Mouse (Mus musculus) monocyte, adult 2 months (primary cell): ENCODE data around the gene Cdc37.
"Not testable (repeated sequence)": the region's sequence is repeated elsewhere in the genome, so short reads cannot be mapped to it uniquely, and the experiment has no call there.

ENCODE experiments used
- DNase-seq, 2 experiments: peaks; one replicate each; pipeline ENCODE4 v3.0.0; 2022; ENCODE audit warnings: low spot score in 2 of 2, low read depth in 1 of 2

Cdc37 gene

DNA sequence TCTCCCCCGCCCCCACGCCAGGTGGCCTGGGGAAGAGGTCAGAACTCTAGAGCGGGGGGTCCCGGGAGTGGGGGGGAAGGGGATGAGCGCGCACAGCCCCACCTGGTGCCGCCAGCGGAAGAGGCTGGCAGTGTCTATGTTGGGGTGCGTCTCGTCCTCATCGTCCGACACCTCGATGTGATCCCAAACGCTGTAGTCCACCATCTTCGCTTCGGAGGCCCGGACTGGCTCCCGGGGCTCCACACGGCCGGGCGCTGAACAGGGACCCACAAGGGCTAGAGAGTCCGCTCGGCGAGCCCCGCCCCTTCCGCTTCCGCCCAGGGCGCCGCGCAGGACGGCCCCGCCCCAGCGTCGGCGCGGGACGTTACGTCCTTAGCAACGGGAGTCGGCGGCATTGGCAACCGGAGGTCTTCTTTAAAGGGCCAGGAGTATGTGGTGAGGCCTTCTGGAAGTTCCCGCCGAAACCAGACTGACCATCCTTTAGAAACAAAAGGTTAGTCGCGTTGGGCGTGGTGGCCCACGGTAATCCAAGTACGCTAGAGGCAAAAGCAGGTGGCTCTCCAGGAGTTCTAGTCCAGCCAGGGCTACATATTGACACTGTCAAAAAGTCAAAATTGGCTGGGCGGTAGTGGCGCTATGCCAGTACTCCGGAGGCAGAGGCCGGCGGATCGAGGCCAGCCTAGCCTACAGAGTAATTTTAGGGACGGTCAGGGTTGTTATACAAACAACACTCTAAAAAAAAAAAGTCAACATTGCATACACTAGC, at the start of gene Cdc37:
Gene Cdc37, minus strand, starts transcription at position 329 of the 766 bp plus-strand sequence.
- DNase-seq = peak; percentile 78 to 84

DNA sequence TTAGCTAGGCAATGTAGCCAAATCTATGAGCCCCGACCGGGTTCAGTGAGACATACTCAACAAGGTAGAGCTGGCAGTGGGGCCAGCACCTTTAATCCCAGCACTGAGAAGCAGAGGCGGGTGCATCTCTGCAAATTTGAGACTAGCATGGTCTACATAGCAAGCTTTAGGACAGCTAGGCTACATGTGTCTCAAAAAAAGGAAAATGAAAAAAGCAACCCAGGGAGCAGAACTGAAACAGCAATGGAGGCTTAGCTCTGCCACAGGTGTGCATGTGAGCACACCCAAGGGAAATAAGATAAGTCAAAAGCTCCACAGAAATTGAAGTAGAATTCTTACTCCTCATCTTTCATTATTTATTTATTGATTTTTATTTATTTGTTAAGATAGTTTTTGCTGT, 49.2 kb upstream of the Cdc37 start:
- DNase-seq = no peak

DNA sequence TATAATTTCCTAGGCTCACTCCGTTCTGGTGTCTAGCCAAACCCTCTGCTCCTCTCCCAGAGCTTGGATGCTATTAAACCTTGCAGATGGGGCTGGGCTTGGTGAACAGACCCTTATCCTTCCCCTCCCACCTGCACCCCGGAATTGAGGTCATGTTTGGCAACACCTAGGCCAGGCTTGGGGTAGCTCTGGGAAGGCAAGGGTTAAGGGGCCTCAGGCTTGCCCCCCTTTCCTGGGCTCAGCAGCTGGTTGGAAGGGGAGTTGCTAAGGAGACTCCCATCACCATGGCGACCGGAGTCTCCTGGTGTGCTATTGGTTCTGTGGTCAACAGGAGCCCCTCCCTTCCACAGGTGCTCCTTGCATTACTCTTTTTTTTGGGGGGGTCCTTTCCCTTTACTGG, 48.2 kb upstream of the Cdc37 start:
- no peak for DNase-seq

DNA sequence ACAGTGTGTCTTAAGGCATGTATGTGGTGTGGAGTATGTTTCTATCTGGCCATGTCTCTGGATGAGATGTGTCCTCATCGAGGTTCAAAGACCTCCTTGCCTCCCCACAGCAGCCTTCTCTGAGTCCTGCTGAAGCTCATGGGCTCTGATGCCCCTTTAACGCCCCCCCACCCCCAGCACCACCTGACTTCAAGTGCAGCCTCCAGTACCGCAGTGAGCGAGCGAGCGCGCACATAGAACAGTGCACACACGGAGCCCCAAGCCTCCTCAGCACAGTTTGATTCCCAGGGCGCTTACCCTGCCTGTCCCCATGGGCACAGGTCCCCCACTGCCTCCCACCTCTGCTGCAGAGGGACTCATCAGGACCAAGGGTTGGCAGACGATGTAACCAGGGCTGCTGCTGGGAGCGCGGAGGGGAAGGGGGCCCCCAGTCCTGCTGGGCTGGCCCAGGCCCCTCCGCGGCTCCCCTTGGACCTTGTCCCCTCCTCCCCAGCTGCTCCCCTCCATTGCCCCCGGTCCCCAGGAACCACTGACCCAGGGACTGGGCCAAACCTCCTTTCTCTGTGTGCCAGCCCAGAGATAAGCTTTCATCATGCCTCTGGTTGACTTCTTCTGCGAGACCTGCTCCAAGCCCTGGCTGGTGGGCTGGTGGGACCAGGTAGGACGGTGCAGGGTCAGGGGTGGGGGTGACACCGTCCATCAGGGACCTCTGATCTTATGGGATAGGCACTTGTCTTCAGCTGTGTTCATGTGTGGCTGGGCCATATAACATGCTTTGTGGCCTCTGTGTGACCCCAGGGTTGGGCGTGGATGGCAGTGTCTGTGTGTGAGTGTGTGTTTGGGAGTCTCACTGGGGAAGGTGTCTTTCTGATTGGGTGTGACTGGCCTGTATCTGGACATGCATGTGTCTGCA, 47.0 kb upstream of the Cdc37 start:
- DNase-seq = no peak

DNA sequence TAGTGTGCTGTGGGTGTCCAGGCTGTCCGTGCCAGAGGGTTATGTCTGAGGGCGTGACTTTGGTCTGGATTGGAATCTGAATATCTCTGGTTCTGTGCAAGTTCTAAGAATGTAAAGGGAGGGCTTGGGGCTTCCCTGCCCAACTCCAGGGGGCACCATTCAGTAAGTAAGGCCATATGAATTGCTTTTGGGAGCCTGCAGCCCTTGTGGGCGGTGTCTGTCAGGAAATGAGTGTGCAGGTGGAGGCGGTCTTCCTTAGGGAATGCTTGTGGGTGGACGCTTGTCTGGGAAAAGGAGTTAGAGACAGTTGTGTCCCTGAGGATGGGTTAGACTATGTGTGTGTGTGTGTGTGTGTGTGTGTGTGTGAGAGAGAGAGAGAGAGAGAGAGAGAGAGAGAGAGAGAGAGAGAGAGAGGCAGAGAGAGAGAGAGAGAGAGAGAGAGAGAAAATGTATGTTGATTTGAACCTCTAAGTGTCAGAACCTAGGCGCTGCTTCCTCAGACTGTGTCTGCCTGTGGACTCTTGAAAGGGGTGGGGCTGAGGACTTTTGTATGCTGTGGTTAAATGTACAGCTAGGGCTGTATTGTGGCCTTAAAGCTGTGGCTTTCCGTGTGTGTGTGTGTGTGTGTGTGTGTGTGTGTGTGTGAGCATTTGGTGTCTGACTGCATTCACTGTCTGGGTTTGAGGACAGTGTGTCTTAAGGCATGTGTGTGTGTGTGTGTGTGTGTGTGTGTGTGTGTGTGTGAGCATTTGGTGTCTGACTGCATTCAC, 46.1 kb upstream of the Cdc37 start:
- not testable (repeated sequence) for DNase-seq

DNA sequence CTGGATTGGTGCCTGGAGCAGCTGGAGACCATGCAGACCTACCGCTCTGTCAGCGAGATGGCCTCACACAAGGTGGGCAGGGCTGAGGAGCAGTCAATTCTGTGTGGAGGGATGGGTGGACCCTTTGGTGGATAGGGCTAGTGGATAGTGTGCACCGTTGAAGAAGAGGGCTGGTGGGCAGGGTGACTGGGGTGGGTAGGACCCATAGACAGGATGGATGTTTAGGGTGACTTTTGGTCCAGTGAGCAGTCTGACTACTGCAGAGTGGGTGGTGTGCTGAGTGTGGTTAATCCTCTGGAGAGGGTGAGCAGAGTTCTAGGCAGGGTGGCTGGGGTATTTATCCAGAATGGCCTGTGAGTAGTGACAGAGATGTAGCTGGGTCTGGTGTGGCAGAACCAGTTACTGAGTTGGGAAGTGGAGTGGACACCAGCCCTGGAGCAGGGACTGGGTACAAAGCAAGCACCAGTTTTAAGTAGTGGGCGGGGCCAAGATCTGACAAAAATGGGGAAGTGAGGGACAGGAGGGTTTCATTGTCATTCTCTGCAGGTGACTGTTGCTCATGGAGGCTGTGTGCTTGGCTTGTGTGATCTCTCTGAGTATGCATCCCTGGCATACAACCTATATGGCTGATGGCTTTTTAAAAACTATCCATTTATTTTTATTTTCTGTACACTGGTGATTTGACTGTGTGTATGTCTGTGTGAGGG, 45.2 kb upstream of the Cdc37 start:
- DNase-seq = peak in 1 of 2 experiments; percentile 29

DNA sequence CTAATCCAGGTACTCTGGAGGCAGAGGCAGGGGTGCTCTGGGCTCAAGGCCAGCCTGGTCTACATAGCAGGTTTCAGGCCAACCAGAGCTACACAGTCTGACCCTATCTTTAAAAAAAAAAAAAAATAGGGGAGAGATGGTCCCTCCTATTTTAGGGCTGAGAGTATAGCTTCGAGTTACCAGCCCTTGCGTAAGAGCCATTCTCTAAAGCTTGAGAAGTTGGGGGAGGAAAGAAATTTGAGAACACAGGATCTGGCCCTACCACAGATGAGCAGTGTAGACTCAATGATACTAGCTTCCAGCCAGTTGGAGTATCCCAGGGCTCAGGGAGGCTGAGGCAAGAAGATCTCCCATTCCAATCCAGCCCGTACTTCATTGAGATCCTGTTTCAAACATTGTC, 44.0 kb upstream of the Cdc37 start:
- DNase-seq = no peak

DNA sequence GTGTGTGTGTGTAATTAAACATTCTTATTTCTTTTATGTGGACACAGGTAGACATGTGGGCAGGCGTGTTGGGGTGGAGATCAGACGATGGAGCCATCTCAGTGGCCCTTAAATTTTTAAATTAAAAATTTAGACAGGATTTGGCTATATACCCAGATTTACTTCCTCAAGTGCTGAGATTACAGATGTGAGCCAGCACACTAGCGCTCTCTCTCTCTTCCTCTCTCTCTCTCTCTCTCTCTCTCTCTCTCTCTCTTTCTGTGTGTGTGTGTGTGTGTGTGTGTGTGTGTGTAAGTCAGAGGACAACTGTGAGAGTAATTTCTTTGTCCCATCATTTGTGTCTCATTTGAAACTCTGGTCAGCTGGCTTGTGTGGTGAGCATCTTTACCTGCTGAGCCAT, 40.9 kb upstream of the Cdc37 start:
- DNase-seq = no peak

DNA sequence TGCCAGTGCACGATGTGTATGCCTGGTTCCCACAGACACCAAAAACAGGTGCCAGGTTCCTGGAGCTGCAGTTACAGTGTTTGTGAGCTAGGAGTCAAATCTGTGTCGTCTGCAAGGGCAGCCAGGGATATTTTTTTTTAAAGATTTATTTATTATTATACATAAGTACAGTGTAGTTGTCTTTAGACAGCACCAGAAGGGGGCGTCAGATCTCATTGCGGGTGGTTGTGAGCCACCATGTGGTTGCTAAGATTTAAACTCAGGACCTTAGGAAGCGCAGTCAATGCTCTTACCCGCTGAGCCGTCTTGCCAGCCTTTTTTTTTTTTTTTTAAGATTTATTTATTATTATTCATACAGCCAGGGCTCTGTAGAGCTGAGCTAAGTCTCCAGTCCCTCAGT, 40.1 kb upstream of the Cdc37 start:
- DNase-seq = no peak

DNA sequence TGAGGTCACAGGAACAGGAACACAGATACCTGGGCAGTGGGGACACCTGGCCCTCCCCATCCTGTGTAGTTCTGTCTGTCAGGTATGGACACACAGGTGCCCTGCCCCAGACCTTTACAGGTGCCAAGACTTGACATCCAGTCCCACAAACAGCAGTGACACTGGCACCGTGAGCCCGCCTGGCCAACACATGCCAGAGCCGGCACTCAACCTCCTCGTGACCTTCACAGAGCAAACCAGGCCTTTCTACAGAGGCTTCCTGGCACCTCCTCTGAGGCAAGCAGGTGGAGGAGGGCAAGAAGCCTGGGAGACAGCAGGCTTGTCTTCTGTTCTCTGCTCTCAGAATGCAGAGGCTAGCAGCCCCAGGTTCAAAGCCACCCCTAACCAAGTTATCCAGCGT, 35.7 kb upstream of the Cdc37 start:
- DNase-seq = no peak

DNA sequence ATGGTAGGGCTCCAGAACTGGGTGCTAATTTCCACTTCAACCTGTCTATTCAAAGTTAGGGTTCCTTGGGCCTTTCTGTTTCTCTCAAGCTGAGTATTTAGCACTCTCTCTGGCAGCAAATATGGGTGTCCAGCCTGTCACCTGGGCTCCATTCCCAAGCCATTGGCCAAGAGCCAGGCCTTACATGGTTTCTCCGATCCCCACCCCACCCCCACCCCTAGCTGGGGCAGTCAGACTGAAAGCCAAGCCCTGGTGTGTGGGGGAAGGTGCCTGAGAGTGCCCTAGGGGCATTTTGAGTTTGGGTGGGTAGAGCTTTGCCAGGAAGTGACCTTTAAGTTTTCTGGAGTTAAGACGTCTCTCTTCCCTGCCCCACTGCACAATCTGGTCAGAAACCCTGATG, 35.0 kb upstream of the Cdc37 start:
- DNase-seq = no peak

DNA sequence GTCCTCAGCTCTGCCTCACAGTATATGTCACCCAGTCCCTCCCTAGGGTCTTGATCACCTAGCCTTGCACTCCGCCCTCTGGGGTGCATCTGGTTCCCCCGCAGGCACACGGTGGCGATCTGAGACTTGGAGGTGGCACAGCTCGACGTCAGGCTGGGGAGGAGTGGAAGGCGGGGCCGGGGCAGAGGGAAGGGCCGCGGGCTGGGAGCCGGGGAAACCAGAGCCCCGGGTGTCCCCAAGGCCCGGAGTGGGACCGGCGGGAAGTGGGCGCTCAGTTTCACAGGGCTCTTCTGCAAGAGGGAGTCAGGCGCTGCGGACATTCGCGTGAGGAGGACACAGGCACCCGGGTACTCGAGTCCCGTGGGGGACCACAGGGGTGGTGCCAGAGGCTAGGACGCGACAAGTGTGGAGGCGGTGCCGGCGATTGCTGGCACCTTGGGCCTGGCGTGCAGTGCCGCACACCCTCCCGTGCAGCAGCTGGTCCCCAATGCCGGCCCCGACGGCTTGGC, 34.2 kb upstream of the Cdc37 start:
- peak in 1 of 2 experiments; percentile 44 for DNase-seq

DNA sequence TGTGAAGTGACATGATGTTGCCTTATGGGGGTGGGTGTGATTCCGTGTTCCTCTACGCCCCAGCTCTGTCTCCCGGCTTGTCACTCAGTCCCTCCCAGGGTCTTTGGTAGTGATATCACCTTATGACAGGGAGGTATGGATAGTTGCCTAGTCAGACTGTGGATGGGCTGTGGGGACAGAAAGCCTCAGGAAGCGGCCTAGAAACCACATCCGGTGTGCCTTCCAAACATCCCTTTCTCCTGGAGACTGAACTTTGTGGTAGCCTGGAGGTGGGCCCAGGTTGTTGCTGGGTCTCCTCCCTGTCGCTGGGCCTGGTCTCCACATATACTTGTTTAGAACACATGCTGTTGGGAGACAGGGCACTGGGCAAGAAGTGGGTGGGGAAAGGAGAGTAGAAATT, 33.6 kb upstream of the Cdc37 start:
- no peak for DNase-seq

DNA sequence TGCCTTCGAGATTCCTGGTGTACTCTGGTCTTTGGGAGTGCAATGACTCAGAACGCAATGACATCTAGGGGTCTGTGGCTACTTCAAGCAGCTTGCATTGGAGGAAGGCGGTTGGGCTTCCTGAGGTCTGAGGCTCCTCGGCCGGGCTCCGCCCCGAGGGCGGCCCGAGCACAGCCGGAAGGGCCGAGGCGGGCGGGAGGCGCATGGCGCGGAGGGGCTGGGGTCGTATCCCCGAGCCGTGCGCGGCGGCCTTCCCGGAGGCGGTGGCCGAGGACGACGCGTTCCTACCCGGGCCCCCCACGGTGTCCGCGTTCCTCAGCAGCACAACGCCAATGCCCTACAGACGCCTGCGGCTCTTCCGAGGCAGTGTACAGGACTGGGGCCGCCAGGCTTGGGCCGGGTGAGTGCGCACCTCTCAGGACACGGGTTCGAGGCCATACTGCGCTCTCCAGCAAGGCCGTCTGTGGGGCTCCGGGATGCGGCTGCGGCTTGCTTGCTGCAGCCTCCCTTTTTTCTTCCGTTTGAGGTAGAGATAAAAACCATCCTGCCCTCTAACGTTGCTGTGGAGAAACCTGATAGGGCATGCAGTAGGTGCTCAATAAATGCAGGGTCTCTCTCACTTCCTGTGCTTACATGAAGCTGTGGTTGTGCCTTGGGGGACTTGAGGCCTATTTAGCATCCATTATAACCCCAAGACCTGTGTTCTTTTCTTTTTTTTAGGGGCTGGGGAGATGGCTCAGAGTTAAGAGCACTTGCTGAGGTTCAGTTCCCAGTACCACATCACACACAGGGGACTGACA, 31.8 kb upstream of the Cdc37 start:
- DNase-seq = no peak

DNA sequence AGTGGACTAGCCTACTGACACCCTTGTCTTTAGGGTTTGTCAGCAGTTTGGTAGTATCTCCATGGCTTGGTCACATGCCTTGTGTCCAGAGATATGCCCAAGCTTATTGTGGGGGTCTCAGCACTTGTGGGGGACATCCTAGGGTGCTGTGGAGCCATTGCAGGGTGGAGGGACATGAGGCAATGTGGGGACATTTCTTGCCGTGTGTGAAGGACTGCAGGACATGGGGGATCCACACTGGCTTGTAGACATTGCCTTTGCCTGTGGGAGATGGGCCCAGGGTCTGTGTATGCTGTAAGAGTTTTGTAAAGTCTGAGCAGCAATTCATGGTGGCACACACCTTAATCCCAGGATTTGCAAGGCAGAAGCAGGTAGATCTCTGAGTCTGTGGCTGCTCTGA, 31.1 kb upstream of the Cdc37 start:
- no peak for DNase-seq

DNA sequence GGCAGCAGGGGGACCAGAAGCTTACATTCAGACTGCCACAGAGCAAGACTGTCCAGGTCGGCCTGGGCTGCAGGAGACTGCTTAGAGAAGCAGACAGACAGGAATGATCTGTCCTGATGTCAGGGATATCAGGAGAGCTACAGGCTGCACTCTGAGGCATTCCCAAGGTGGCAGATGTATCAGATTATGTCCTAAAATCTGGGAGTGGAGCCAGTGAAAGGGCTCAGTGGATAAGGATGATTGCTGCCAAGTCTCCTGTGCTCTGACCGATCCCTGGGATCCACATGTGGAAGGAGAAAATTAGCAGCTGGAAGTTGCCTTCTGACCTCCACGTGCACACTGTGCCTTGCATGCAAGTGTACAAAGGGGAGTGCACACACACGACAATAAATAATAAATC, 30.6 kb upstream of the Cdc37 start:
- DNase-seq = no peak

DNA sequence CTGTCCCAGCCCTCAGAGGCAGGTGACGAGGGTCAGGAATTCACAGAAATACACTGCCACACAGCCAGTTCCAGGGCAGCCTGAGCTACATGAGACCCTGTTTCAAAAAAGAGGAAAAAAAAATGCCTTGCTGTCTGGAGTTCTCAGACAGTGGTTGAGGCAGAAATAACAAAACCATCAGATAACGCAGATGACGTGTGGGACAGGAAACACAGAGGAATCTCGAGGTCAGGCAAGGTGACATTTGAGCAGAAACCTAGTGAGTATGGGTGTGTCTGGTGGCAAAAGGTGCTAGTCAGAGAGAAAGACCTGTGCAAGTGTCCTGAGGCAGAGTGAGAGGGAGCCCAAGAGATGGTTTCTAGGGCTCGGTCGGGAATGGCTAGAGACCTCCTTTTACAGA, 22.6 kb upstream of the Cdc37 start:
- DNase-seq = no peak

DNA sequence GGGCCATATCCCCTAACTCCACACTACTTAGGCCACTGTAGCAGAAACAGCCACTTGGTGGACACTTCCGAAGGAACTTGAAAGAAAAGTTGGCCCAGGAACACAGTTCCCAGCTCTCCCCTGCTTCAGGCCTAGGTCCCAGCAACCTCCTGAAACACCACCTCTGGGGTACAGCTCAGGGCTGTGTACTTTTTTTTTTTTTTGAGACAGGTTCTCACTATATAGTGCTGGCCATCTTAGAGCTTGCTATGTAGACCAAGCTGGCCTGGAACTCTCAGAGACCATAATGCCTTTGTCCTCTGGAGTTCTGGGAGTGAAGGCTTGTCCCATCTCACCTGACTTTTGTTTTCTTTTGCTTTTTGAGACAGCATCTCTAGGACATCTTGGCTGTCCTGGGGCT, 19.4 kb upstream of the Cdc37 start:
- DNase-seq = no peak

DNA sequence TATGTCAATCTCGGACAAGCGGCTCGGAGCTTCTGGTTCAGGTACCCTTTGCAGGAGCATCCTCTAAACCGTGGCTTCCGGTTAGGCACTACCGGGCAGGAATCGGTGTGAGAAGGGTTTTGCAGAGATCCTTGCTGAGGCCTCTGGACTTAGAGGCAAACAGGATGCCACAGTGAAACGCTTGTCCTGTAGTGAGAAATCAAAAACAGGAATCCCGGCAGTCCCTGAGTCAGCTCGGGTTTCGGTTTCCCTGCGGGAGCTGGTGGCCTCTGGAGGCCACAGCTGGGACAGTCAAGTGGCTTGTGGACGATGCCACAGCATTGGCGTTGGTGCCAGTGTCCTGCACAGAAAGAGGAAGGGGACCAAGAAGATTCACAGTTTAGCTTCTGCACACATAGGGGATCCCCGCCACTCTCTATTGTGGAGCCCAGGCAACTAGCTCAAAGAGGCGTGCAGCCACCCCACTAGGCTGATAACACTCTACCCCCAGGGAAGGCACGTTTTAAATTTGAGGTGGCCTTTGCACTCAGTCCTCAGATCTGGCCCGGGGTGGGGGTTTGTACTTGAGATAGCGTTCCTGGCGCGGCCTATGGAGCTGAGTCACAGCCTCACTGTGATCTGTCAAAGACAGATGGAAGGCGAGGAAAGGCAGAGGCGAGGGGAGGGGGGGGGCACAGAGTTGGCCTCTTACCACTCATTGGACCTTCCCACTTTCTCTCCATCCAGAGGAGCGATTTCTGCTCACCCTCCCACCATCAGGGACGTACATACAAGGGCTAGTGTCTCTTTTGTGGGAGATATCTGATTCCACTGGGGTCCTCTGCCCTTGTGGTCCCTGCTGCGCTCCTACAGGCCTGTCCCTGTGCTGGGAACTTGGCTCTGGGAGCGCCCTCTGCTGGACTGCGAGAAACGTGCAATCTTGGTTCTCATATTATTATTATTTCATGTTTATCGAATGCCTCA, 18.7 kb upstream of the Cdc37 start:
- DNase-seq = peak; percentile 74 to 78
